Mouse (Mus musculus): ENCODE data around the gene Tex2.

GRCm38 (mm10) chr11:106521612-106522011 is 91.6 kb downstream of the Tex2 start:
- TF ChIP-seq CTCF (IDR thresholded peaks at IDR 0.05; ENCODE audit: low read depth, low read length) (no peak), GATA1 (IDR thresholded peaks at IDR 0.05; ENCODE audit: borderline replicate concordance, low read length) (no peak), POLR2AphosphoS5 (IDR thresholded peaks at IDR 0.05; ENCODE audit: insufficient replicate concordance, low read depth, low read length) (no peak), TAL1 (conservative IDR thresholded peaks at IDR 0.05; ENCODE audit: low read depth, low read length) (no peak), GATA2 (IDR thresholded peaks at IDR 0.05; ENCODE audit: borderline replicate concordance, low read depth, low read length) (no peak)

Measured in G1E (cell line).